Mouse (Mus musculus): ENCODE measurements at regions not wholly inside any gene's neighbourhood (a gene's known extent, or its start where the extent isn't known, plus 50 kb on each side); places are given as distances from the start of the nearest gene placed in this dataset.

DNA sequence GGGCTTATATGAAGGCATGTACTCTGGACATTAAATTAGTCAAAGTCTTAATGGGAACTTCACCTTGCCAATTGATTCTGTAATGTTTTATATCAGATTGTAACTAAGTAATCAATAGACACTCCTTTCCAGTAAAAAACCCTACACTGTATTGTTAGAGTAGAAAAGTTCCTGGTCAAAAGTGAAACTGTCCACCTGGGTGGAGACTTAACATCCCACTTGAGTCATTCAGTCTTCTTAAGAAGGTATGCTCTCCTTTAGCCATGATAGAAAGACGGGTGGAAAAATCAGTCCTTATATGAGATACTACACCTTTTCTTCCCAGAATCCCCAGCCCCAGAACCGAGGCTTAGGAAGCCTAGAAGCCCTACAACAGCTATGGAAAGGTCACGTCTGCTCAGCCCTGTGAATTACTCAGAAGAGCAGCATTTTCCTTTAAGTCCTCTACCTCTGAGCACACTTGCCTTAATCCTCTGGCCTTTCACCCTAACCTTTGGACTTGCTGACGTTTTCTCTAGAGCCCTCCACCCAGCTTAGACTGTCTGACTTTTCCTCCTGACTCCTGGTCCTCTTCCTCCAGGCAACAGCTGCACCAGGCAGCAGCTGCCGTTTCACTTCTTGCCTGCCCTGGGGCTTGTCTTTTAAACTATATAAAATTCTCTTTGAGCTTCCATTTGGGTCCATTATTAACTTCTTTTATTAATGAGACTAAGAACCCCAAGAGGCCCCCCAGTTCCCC lies 93.4 kb upstream of the Ankrd50 start:
- no peaks in the 10 kb centered on the region for H3K27me3 ChIP-seq (ENCODE audit: control insufficient read depth, insufficient read depth, low read length)
- H3K9me3 ChIP-seq (ENCODE audit: control insufficient read depth, low read length): no peaks in the 10 kb centered on the region
- no peak for ATAC-seq (ENCODE audit: insufficient read depth)
- H3K4me1 ChIP-seq (replicated peaks; ENCODE audit: control insufficient read depth in 2 of 2, insufficient read depth in 2 of 2, low read length in 1 of 2): no peaks in the 10 kb centered on the region; a peak in 1 of 4 replicates
- no peak for DNase-seq (ENCODE audit: low read depth in 3 of 3, low spot score in 3 of 3)
- H3K4me3 ChIP-seq (ENCODE audit: insufficient read depth in 1 of 2, low read depth in 2 of 2, low read length in 2 of 2): no peak overlapping the region
- no peak overlapping the region for H3K27ac ChIP-seq
- TF ChIP-seq CTCF (IDR thresholded peaks at IDR 0.05; ENCODE audit: low read depth) (no peak), EP300 (IDR thresholded peaks at IDR 0.05; ENCODE audit: low read depth) (no peak)
- H3K4me2 ChIP-seq (ENCODE audit: low read depth): no peak overlapping the region
- no peak overlapping the region for H3K9ac ChIP-seq (replicated peaks)
- 31% methylated on average over 5 of the region's 5 CpGs for WGBS (ENCODE audit: insufficient replicate concordance)
- no peaks in the 10 kb centered on the region for H3K36me3 ChIP-seq (replicated peaks; ENCODE audit: control insufficient read depth, insufficient read depth, low read depth)

DNA sequence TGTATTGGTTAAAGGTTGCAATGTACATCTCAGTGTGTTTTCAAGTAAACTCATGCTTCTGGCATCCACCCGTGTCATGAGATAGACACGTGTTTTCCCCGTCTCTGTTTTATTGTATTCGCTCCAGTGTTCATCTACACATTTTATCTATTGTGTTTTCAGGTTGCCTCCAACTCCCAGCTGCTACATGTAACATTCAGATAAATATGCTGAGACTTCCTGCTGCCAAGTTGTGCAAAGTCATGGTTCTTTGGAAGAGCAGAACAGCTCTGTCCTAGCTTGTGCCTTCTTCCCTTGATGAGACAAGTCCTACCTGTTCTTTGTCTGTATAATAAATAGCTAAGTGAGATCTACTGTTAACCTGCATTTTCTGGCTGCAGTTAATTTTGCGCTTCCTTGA lies 89.0 kb upstream of the Ankrd50 start:
- 34% methylated on average over 5 of the region's 5 CpGs for WGBS (ENCODE audit: insufficient replicate concordance)
- Histone ChIP-seq H3K27ac (no peak overlapping the region), H3K4me2 (ENCODE audit: low read depth) (no peak overlapping the region), H3K36me3 (replicated peaks; ENCODE audit: control insufficient read depth, insufficient read depth, low read depth) (no peaks in the 10 kb centered on the region), H3K9ac (replicated peaks) (no peak overlapping the region), H3K9me3 (ENCODE audit: control insufficient read depth, low read length) (no peaks in the 10 kb centered on the region), H3K27me3 (ENCODE audit: control insufficient read depth, insufficient read depth, low read length) (no peaks in the 10 kb centered on the region), H3K4me3 (ENCODE audit: insufficient read depth in 1 of 2, low read depth in 2 of 2, low read length in 2 of 2) (no peak overlapping the region), H3K4me1 (replicated peaks; ENCODE audit: control insufficient read depth in 2 of 2, insufficient read depth in 2 of 2, low read length in 1 of 2) (no peaks in the 10 kb centered on the region; a peak in 1 of 4 replicates)
- ATAC-seq (ENCODE audit: insufficient read depth) (no peak), DNase-seq (ENCODE audit: low read depth in 3 of 3, low spot score in 3 of 3) (no peak)
- no peak for TF ChIP-seq CTCF (IDR thresholded peaks at IDR 0.05; ENCODE audit: low read depth)
- TF ChIP-seq EP300 (IDR thresholded peaks at IDR 0.05; ENCODE audit: low read depth): no peak

DNA sequence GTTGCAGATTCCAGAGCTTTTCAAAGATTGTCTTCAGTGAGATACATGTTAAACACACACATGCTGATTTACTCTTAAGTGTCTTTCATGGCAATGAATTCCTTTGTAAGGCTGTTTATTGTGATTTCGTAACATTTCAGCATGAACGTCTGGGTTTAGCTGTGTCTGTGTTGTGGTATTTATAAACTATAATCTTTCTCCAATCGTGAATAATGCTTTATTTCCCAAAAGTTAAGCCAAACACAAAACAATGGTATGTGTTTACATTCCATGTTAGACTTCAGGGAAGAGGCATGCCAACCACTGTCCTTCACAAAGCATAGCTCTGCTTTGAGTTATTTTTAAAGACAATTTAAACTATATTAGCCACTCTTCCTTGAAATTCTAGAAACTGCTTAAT lies 87.5 kb upstream of the Ankrd50 start:
- no peak for TF ChIP-seq CTCF (IDR thresholded peaks at IDR 0.05; ENCODE audit: low read depth)
- no peak for TF ChIP-seq EP300 (IDR thresholded peaks at IDR 0.05; ENCODE audit: low read depth)
- H3K9ac ChIP-seq (replicated peaks): no peak overlapping the region
- H3K4me2 ChIP-seq (ENCODE audit: low read depth): no peak overlapping the region
- no peaks in the 10 kb centered on the region for H3K27me3 ChIP-seq (ENCODE audit: control insufficient read depth, insufficient read depth, low read length)
- no peaks in the 10 kb centered on the region for H3K9me3 ChIP-seq (ENCODE audit: control insufficient read depth, low read length)
- no peak overlapping the region for H3K4me3 ChIP-seq (ENCODE audit: insufficient read depth in 1 of 2, low read depth in 2 of 2, low read length in 2 of 2)
- no peaks in the 10 kb centered on the region; a peak in 1 of 4 replicates for H3K4me1 ChIP-seq (replicated peaks; ENCODE audit: control insufficient read depth in 2 of 2, insufficient read depth in 2 of 2, low read length in 1 of 2)
- 68% methylated on average over 3 of the region's 3 CpGs for WGBS (ENCODE audit: insufficient replicate concordance)
- DNase-seq (ENCODE audit: low read depth in 3 of 3, low spot score in 3 of 3) (no peak), ATAC-seq (ENCODE audit: insufficient read depth) (no peak)
- no peak overlapping the region for H3K27ac ChIP-seq
- H3K36me3 ChIP-seq (replicated peaks; ENCODE audit: control insufficient read depth, insufficient read depth, low read depth): no peaks in the 10 kb centered on the region

DNA sequence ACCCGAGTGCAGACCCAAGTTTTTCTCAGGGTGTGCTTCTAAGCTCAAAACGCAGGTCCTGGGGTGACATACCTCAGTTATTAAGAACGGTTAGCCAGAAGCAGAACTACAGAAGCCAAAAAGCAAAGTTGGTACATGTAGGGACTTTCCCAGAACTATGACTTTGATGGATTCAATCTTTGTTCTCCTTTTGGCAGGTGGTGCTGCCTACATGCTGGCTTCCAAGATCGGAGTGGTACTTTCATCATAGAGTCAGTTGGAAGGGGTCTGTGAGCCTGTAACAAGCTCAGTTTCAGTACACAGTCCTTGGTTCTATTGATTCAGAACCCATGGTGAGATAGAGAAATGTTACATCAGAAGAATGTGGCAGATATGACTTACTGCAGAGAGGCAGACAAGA lies 86.6 kb upstream of the Ankrd50 start:
- no peaks in the 10 kb centered on the region; a peak in 1 of 4 replicates for H3K4me1 ChIP-seq (replicated peaks; ENCODE audit: control insufficient read depth in 2 of 2, insufficient read depth in 2 of 2, low read length in 1 of 2)
- 51% methylated on average over 4 of the region's 4 CpGs for WGBS (ENCODE audit: insufficient replicate concordance)
- H3K4me3 ChIP-seq (ENCODE audit: insufficient read depth in 1 of 2, low read depth in 2 of 2, low read length in 2 of 2): no peak overlapping the region
- no peak overlapping the region for H3K27ac ChIP-seq
- H3K9ac ChIP-seq (replicated peaks): no peak overlapping the region
- no peaks in the 10 kb centered on the region for H3K27me3 ChIP-seq (ENCODE audit: control insufficient read depth, insufficient read depth, low read length)
- ATAC-seq (ENCODE audit: insufficient read depth) (no peak), DNase-seq (ENCODE audit: low read depth in 3 of 3, low spot score in 3 of 3) (no peak)
- no peaks in the 10 kb centered on the region for H3K9me3 ChIP-seq (ENCODE audit: control insufficient read depth, low read length)
- H3K36me3 ChIP-seq (replicated peaks; ENCODE audit: control insufficient read depth, insufficient read depth, low read depth): no peaks in the 10 kb centered on the region
- H3K4me2 ChIP-seq (ENCODE audit: low read depth): no peak overlapping the region
- TF ChIP-seq EP300 (IDR thresholded peaks at IDR 0.05; ENCODE audit: low read depth) (no peak), CTCF (IDR thresholded peaks at IDR 0.05; ENCODE audit: low read depth) (no peak)

DNA sequence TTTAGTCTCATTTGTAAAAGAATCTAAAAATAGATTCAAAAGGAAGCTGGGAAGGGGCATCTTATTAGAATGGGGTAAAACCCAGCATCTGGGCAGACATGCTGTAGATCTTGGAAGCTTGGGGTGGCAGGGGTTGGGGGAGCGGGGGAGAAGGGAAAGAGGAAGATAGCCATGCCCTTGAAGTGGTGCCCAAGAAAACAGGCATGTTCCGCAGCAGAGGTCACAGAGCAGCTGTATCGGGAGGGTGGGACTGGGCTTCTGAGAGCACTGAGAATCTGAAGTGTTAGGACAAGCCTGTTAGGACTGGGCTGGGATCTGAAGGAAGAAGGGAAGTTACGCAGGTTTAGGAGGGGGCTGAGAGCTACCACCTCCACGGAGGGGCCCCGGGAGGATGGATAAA lies 84.4 kb upstream of the Ankrd50 start:
- whole genome bisulfite sequencing (ENCODE audit: insufficient replicate concordance): 55% methylated on average over 6 of the region's 6 CpGs
- ATAC-seq (ENCODE audit: insufficient read depth): no peak
- TF ChIP-seq EP300 (IDR thresholded peaks at IDR 0.05; ENCODE audit: low read depth): no peak
- no peak for TF ChIP-seq CTCF (IDR thresholded peaks at IDR 0.05; ENCODE audit: low read depth)

More for the DNA sequence above, 84.4 kb upstream of the Ankrd50 start:
- no peak for DNase-seq (ENCODE audit: low read depth in 3 of 3, low spot score in 3 of 3)
- no peaks in the 10 kb centered on the region for H3K36me3 ChIP-seq (replicated peaks; ENCODE audit: control insufficient read depth, insufficient read depth, low read depth)
- H3K4me1 ChIP-seq (replicated peaks; ENCODE audit: control insufficient read depth in 2 of 2, insufficient read depth in 2 of 2, low read length in 1 of 2): no peaks in the 10 kb centered on the region; a peak in 1 of 4 replicates
- no peak overlapping the region for H3K27ac ChIP-seq
- H3K9ac ChIP-seq (replicated peaks): no peak overlapping the region
- no peaks in the 10 kb centered on the region for H3K9me3 ChIP-seq (ENCODE audit: control insufficient read depth, low read length)
- H3K4me2 ChIP-seq (ENCODE audit: low read depth): no peak overlapping the region
- H3K4me3 ChIP-seq (ENCODE audit: insufficient read depth in 1 of 2, low read depth in 2 of 2, low read length in 2 of 2): no peak overlapping the region
- no peaks in the 10 kb centered on the region for H3K27me3 ChIP-seq (ENCODE audit: control insufficient read depth, insufficient read depth, low read length)

Data from liver, embryonic 14.5 days (tissue).